Mouse (Mus musculus) cerebellum, postnatal 25 days (tissue): Measurements from ENCODE around the gene 9330161L09Rik.

Experiments used
- DNase-seq, 2 experiments: peaks; one replicate each; pipeline ENCODE4 v3.0.0; 2021; ENCODE audit warnings: mixed read lengths in 2 of 2

The 9330161L09Rik gene

DNA sequence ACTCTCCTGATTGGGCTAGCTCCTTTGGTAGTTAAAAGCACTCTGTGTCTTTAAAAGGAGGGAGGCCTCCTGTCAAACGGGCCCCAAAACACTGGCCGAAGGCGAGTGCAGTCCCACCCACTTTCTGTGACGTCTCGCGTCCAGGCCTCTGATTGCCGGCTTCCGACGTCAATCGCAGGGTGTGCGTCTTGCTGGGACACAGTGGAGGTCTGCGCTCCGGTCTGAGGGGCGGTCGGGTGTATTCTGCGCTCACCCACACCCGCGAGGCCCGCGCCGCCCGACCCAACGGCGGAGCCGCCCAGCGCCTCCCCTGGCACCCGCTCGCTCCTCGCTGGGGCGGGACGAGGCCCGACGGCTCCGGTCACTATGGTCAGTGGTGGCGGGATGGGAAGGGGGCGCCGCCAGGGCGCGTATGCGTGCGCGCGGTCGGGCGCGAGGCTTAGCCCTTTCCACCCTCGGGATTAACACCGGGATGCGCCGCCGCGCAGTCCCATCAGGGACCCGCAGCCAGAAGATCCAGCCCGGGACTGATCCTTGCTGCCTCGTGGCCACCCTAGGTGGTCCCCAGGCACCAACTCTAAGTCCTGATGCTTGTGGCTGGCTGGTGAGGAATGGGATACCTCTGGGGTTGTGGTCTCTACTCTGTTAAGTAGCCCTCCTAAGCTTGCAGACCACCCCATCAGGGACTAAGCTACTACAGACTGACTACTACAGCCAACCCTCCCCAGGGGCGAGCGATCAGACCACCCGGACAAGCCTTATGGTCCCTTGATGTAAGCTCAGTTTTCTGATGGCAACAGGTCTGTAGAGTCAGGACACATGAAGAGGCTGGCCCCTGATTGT, 18.9 kb downstream of the 9330161L09Rik start, which contains the start of gene Otub2:
TSS of gene Otub2 (plus strand) at position 178 of the 843 bp plus-strand sequence.
- DNase-seq: peak; percentile 97 to 98

DNA sequence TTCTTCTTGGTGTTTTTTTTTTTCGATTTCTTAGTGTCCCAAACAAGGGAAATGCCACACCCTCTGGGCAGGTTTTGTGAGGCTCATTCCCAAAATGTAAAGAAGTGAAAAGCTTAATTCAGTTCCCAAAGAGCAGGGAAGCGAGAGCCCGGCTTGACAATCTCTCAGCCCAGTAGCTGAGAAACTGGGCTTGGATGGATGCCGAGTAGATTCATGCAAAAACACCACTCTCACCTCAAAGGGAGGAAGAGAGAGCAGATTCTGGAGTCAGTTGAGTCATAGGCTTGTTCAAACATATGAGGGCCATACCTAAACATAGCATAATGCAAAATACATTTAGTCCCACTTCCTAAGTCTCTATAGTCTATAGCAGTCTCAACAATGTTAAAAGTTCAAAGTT, 27.4 kb downstream of the 9330161L09Rik start:
- no peak for DNase-seq

DNA sequence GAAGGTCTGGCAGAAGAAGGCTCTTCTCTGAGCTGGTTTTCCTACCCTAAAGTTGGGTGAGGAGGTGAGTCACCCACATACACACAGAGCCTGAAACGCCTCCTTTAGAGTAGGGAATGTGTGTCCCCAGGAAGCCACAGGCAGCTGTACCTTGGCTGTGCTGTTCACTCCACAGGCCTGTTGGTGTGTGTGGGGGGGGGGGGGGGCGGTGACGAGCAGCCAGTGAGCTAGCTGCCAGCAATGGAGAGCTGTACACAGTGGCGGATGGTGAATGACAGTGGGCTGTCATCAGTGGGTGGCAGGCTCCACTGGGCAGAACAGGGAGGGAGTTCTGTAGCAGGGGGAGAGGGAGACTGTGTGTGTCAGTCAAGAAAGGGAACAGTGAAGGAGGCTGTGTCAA, 30.8 kb downstream of the 9330161L09Rik start:
- no peak for DNase-seq

DNA sequence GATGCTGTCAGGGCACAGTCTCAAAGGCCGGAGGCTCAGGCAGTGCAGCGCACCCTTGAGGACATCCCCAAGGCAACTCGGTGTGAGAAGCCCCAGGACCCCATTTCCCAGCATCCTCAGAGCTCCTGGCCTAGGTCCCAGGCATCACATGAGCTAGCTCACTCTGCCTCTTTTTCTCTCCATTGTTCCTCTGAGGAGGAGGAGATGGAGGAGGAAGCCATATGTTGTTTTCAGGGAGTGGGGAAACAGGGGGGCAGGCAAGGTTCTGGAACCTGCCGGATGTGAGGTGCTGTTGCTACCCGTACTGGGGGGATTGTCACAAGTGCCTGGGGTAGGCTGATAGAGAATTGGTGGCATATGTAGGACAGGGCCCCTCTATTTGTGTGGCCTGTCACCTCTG, 31.5 kb downstream of the 9330161L09Rik start:
- no peak for DNase-seq

DNA sequence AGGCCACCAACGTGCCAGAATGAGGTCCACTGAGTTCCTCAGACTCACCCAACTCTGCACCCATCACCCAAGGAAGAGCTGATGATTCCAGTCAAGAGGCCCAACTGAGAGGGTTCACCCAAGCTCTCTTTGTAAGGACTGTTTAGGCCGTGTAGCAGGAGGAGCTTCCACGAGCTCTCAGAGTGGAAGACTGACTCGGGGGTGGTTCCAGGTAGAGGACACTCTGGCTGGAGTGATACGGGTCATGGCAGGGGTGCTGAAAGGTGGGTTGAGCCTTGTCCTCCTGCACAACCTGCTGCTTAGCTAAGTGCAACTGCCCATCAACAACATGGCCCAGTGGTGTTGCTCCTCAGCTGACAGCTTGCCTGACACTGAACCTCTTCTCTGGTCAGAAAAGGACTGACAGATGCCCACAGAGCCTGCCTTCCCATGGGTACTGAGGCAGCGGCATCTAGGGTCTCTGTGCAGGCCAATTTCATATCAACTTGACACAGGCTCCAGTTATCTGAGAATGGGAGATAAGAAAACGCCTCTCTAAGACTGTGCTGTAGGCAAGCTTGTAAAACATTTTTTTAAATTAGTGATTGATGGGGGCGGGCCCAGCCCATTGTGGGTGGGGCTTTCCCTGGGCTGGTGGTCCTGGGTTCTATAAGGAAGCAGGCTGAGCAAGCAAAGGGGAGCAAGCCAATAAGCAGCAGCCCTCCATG, 33.9 kb downstream of the 9330161L09Rik start:
- DNase-seq: no peak

DNA sequence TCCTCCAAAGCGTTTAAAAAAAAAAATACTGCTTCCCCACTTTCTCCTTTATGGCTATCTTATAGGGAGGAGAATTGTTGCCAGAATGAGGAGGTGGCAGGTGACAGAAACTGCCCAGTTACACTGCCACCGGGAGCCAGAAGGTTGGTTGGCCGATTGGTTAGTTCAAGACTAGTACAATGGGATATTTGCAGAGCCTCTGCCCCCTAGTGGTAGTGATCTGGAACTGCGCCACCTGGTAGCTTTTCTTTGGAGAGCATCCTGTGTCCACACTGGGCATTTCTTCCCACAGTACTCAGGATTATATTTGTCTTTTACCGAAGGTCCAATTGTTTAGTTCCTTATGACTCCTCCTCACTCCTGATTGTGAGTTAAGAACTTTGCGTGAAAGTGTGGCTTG, 35.9 kb downstream of the 9330161L09Rik start:
- DNase-seq: peak; percentile 56 to 71

DNA sequence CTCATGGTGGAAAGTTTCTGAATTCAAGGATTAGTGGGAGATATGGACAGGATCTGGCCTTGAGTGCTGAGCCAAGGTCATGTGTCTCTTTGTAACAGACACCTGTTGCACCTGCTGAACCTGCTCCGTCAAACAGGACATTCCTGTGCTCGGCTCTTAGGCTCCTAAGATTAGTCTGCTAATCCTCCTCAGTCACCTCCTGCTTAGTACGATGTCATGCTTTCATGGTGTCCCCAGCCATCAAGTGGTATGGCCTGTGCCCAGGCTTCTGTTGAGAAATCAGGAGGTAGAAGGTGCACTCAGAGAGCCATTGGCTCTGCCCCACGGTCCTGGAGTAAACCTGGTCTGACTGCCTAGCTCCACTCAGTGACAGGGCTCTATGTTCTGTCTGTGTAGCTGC, 36.8 kb downstream of the 9330161L09Rik start:
- no peak for DNase-seq

DNA sequence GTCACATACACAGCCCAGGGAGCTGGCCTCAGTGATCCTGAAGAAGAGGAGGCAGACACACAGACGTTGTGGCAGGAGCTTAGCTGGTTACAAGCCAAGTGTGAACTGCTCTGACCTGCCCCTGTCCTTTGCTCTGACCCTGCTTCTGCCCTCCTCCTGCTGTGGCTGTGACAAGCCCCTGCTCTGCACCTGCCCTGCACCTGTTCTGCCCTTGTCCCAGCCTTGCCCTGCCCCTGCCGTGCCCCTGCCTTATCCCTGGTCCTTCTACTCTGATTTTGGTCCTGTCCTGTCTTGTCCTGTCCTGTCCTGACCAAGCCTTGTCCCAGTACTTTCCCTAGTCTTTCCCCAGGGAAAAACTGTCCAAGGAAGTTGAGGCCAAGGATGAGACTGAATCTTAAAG, 38.8 kb downstream of the 9330161L09Rik start:
- DNase-seq: no peak

DNA sequence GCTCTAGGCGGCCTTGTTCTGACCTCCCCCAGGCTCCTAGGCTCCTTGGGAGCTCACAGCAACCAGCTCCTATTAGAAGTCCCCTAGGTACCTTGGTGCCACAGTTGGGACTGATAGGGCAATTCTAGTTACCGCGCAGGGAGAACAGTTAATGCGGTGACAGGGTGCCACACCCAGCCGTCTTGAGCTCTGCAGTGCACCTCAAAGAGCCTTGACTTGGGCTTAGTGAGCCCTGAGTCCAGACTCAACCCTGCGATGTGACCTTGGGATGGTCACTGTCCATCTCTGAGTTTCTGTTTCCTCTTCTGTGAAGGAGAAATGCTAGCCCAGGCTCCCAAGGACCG, 39.3 kb downstream of the 9330161L09Rik start:
- DNase-seq: no peak

DNA sequence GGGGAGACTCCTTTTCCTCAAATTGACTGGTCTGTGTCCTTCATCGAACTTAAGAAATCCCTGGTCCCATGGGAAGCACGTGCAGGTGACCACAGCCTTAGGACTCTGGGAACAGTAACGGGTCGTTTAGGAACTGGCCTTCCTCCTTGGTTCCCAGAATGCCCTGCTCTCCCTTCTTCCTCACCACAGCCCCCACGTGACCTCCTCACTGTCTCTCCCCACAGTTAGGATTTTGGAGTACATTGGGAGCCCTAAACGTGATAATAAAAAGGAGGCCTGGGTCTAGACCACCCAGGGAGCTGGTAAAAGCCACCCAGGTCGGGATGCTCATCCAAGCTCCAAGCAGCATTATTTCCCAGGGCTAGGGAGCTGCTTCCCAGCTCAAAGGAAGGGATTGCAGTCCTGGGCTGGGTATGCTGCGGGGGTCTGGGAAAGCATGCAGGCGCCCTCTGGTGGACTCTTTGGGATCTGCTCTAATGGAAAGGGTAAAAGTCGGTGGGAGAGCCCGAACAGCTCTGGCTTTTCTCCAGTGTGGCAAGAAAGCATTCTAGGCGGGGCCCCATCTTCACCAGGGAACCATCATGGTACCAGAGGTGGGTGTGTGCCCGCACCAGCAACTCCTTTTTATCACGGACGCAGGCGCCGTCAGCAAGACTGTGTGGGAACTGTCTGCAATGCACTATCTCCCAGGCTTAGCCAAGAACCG, 39.8 kb downstream of the 9330161L09Rik start:
- DNase-seq: peak; percentile 67 to 80

DNA sequence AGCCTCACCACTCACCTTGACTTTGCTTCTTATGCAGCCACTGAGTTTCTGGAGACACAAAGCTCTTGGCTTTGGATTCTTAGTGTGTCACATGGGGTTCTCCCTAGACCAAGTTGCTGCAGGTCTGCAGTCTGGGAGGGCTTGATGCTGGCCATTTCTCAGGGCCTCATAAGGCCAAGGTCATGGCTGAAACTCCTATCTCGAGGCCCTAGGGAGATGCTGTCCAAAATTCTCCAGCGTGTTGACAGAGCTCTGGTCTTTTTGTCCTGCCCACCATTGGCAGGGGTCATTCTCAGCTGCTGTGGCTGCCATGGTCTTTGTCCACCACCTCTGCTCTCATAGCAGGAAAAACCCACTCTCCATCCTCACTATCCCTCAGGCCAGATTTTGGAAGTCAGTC, 40.4 kb downstream of the 9330161L09Rik start:
- DNase-seq: no peak

DNA sequence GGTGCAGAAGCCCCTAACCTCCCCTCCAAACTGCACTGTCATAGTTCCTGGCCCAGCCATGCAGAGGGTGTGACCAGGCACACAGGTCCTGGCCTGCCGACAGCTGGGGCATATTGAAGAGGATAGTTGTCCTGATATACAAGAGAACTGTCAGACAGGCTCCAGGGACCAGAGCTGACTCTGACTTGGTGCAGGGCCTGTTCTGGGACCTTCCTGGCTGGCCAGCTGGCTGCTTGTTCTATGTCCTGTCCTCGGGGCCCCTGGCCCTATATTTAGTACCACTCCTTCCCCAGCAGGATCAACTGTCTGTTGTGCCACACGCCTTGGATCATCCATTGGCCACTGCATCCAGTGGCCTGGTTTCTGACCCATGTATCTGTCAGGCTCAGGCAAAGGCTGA, 45.3 kb downstream of the 9330161L09Rik start:
- DNase-seq: no peak

DNA sequence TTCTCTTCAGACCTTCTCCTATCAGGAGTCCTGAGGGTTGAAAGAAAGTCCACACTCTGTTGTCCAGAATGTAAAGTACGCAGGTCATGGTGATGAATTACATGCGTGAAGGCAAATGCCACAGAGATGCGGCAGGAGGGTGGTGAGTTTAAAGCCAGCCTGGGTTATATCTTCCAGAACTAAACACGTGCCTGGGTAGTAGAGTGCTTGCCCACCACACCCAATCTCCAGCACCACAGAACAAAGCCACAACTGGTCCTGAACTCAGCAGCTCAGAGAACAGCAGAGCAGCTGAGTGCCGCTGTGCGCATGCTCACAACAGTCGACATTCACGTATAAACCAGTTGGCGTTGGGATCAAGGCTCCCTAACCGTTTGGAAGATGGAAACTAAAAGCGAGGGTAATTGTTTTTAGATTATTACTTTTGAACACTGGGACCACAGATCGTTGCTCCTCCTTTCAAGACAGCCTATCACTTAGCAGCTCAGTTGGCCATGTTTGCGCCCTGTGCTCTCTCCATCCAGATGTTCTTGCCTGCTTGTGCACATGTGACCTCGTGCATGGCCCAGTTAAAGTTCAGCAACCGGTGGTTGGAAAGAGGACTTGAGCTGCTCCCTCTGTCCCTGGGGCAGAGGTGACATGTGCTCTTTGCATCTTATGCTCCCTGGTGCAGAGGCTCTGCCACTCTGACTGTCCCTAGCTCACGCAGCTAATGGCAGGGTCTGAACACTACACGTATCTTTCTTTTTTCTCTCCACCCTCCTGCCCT, 45.9 kb downstream of the 9330161L09Rik start:
- DNase-seq: no peak

DNA sequence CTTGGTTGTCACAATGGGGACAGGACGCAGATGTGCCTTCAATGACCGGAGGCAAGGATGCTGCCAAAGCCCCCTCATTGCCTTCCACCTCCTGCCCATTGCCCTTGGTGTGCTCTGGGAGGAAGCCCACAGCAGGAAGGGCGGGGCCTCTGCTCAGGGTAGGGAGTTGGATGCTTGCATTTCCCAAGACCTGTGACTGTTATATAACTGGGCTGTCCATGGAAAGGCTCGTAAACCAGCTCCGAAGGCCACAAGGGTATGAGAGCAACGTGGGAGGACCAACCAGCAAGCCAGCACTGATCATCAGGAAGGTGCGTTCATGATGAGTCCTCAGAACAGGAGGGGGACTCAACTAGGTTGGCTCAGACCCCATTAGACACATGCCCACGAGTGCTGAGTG, 46.8 kb downstream of the 9330161L09Rik start:
- DNase-seq: no peak

DNA sequence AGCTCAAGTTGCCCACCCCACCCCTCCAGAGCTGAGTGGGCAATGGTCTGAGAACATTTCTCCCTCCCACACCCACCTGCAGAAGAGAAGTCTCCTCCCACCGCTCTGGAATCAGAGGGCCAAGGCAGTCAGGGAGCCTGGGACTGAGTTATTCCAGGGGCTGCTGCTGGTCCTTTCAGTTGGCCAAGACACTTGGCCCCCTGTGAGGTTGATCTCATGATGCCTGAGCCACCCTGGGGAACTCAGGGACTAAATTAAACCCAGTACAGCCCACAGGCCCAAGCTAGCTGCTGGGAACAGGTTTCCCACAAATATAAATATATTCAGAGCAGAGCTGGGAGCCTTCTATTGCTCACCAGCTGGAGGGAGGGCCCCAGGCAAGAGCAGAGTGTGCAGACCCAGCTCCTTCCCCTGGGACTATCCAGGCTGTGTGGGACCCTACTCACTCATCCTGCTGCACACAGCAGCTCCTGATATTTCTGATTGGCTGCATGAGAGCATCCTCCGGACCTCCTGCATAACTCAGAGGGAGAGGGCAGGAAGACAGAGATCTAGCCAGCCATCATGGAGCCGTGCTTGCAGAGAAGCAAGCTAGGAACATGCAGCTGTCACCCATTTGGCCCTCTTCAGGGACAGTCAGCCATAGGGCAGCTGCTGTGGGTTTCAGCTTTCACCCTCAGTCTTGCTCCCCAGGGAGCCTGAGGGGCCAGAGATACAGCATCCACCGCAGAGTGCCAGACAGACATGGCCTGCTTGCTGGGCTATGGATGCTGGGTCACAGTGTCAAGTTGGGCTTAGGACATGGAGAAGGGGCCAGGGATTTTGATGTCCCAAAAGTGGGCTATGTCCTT, 48.4 kb downstream of the 9330161L09Rik start:
- DNase-seq: no peak

DNA sequence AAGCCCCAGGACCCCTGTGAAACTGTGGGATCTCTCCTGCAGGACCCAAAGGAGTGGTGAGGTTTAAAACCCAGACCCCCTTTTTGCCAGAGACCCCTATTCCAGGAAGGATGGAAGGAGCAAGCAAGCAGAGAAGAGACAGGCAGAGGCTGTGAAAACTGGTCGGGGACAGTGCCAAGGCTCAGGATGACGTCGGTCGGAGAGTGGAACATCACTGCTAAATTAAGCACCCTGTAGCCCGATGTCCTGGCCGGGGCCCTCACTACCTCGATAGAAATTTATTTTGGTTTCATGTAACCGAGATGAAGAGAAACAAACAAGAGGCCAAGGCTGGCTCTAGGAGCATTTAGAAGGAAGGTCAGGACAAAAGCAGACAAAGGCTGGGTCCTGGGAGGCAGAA, 49.4 kb downstream of the 9330161L09Rik start:
- DNase-seq: no peak
